Mouse (Mus musculus) cortical plate, adult 2 months (tissue): ENCODE measurements around the gene Gm5134. TPM values are rescaled to one million over a fixed set of nuclear protein-coding genes. Genes with fewer than 3 reads are reported as not detected.
A peak's percentile ranks its signal among the peaks of the same experiment; 100 is the strongest.

Source experiments
- H3K27ac ChIP-seq: fragments of 200-500 bp; 2 replicates; pipeline ENCODE4 v1.5.1; 2012; ENCODE audit warnings: low read length, control low read depth, inconsistent platforms; ENCODE audit not compliant: insufficient read depth
- H3K4me1 ChIP-seq: fragments of 200-500 bp; 2 replicates; pipeline ENCODE4 v1.6.1; 2011; ENCODE audit warnings: low read length; ENCODE audit not compliant: control insufficient read depth, insufficient read depth
- H3K4me3 ChIP-seq: fragments of 200-500 bp; 2 replicates; pipeline ENCODE4 v1.5.1; 2011; ENCODE audit warnings: mild to moderate bottlenecking, low read length, control low read depth; ENCODE audit not compliant: insufficient read depth
- CTCF ChIP-seq: fragments of 200-500 bp; IDR thresholded peaks from 2 replicates; pipeline ENCODE4 v1.5.1; 2011; ENCODE audit warnings: mild to moderate bottlenecking, control low read depth, low read length; ENCODE audit not compliant: insufficient read depth; ENCODE audit errors: extremely low read depth
- POLR2A ChIP-seq: fragments of 200-500 bp; IDR thresholded peaks from 2 replicates; pipeline ENCODE4 v1.6.1; 2011; ENCODE audit warnings: mild to moderate bottlenecking, low read length, control low read depth; ENCODE audit not compliant: insufficient read depth; ENCODE audit errors: extremely low read depth
- polyA plus RNA-seq: library from polyadenylated mRNA; depleted of rRNA; stranded (reverse); fragments of >200 nt; gene quantifications from 2 replicates; pipeline ENCODE4 v1.2.3, GENCODE M21; 2012

Gm5134 gene
- polyA plus RNA-seq, 1 experiment, result 0.08 TPM

DNA sequence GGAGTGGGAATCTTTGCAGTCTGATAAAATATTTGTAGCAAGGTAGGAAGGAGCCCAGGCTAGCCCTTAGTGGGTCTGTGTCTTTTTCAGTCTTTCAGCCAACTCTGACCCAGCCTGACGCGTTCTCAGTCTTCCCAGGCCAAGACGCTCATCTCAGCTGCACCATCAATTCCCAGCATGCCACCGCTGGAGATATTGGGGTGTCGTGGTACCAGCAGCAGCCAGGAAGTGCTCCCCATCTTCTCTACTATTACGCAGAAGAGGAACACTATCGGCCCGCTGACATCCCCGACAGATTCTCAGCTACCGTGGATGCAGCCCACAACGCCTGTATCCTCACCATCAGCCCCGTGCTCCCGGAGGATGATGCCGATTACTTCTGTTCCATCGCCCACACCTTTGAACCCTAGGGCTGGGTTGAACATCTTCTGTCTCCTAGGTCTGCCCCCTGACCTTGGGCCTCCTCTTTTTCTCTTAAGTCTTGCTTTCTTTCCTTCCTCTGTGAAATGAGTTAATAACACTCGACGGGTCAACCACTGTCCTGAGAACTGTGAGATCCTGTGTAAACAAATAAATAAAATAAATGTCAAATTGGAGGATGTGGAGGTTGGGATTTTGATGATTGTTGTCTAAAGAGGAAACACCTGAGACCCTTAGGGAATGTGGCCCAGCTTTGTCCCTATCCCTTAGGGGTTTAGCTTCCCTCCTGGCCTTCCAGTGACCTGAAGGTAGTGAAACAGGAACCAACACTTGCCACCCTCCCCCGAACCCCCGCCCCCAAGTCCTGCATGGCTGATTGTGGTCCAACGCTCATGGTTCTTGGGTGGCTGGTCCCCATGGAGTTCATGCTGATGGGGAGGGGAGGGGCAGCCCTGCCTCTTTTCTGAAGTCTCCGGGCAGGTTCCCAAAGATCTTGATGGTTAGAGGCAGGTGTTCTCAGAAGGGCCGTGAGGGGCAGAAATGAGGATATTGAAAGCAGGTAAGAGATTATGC, 5.0 kb upstream of the Gm5134 start:
- Histone ChIP-seq H3K4me3 (no peak overlapping the region), H3K4me1 (peaks cover 2% of the 10 kb centered on the region; the same call in 1 of the 2 replicates)

DNA sequence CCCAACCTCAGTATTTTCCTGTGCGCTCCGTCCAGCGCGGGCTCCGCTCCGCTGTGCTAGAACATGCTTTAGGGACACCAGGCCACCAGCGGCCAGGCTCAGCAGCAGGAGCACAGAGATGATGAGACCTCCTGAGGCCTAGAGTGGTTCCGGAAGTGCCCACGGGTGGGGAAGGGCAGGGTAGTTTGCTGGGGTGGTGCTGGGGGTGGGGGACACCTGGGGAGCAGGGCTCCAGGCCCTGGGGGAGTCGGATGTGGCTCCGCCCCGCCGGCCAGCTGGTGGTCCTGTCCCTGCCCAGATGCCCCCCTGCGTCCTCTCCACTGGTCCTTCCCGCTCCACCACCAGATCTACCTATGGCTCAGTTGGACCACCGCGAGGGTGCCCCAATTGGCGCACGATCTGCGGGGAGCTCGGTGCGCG, 3.5 kb upstream of the Gm5134 start:
- Histone ChIP-seq H3K4me3 (peak overlapping the region; percentile 14), H3K4me1 (peaks cover 2% of the 10 kb centered on the region; the same call in 1 of the 2 replicates), H3K27ac (no peak overlapping the region)
- no peak for TF ChIP-seq POLR2A
- no peak for TF ChIP-seq CTCF

More for the DNA sequence above, 5.0 kb upstream of the Gm5134 start:
- no peak for TF ChIP-seq POLR2A
- no peak for TF ChIP-seq CTCF
- no peak overlapping the region for H3K27ac ChIP-seq

DNA sequence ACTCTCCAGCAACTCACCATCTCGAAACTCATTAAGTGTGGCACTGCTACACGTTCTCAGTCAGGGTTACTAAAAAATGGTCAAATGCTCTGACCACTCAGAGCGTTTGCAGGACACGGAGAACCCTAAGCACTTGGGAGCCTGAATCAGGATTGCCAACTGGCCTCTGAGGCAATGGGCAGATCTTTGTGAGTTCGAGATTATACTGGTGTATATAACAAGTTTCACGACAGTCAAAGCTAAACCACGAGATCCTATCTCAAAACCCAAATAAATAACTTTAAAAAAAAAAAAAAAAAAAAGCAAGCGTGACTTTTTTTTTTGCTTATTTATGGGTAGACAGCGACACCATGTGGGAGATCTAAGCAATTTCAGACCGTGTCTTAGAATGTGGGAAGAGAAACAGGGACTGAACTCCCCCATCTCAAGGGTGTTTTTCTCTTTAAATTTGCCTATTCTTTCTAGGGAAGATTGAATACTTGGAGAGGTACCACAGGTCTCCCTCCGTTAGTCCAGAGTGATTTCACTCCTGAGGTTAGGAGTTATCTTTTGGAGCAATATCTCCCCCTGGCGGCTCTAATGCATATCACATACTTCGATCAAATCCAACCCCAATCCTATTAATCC, 2.8 kb upstream of the Gm5134 start:
- H3K27ac ChIP-seq, result no peak overlapping the region
- no peak for TF ChIP-seq POLR2A
- TF ChIP-seq CTCF, result peak; percentile 40; the same call in 1 of the 2 replicates
- H3K4me1 ChIP-seq, result peaks cover 2% of the 10 kb centered on the region; the same call in 1 of the 2 replicates
- H3K4me3 ChIP-seq, result peak overlapping the region; percentile 14

DNA sequence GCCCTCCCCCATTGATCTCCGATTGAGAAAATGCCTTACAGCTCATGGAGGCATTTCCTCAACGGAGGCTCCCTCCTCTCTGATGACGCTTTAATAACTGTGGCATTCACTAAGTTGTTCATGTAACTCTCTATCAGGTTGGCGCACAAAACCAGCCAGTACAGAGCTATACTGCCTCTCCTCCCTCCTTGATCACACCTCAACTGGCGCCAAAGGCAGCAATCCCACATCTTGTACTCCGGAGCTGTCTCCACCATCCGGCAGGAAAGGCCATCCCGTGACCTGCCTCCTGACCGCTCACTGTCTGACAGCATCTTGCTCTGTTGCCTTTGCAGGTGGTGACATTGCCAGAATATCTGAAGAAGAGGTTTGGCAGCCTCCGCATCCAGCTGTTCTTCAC, 19.5 kb downstream of the Gm5134 start:
- no peaks in the 10 kb centered on the region for H3K4me1 ChIP-seq
- no peak overlapping the region for H3K27ac ChIP-seq
- TF ChIP-seq POLR2A, result no peak
- no peak for TF ChIP-seq CTCF
- H3K4me3 ChIP-seq, result no peak overlapping the region

DNA sequence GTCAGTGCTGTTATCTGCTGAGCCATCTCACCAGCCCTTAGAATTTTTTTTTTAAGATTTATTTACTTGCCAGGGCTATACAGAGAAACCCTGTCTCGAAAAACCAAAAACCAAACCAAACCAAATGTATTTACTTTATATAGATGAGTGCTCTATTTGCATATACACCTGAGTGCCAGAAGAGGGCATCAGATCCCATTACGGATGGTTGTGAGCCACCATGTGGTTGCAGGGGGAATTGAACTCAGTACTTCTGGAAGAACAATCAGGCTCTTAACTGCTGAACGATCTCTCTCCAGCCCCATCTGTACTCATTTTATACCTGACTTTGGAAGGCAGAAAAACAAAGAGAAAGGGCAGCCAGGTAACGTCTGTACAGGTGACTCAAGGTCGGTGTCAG, 20.9 kb downstream of the Gm5134 start:
- Histone ChIP-seq H3K4me1 (no peaks in the 10 kb centered on the region), H3K4me3 (no peak overlapping the region), H3K27ac (no peak overlapping the region)
- no peak for TF ChIP-seq POLR2A
- TF ChIP-seq CTCF, result peak; percentile 50

DNA sequence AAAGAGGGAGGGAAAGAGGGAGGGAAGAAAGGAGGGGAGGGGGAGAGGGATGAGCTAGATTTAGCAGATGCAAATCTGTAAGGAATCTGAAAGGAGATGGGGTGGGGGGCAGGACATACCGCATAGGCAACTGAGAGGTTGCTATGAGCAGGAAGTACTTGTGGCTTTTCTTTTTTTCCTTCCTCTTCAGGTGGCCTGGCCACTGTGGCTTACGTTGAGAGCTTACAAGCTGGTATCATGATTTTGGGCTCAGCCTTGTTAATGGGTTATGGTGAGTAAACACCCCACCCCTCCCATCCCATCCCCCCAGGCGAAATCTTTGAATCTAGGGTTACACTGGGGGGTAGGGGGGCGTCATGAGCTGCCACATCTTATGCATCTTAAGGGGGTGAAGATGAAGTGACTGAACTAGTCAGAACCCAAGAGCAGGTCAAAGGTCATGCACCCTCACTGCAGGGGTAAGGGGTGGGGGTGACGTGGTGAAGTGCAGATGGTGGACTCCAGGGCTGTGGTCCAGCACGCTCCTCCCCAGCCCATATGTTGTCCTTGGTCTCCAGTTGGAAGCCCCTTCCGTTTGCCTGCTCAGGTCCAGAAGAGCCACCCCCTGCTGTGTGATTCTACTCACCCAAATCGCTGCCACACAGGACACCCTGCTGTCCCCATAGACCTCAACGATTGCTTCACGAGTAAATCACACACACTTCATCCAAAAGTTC, 24.0 kb downstream of the Gm5134 start:
- H3K4me1 ChIP-seq, result no peaks in the 10 kb centered on the region
- no peak overlapping the region for H3K4me3 ChIP-seq
- TF ChIP-seq POLR2A (no peak), CTCF (no peak)

DNA sequence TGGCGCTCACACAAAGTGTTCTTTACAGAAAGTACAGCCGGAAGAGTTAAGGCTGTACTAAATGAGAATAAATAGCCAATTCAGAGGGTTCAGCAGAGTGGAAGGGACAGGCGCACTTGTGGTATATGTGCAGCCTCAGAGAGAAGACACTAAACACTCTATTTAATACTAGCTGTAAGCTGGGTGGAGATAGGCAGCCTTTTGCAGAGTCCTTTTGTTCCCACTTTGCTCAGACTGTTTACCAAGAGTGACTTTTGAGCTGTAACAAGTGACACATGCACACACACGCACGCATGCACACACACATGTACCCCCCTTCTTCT, 24.5 kb downstream of the Gm5134 start:
- no peaks in the 10 kb centered on the region for H3K4me1 ChIP-seq
- no peak overlapping the region for H3K27ac ChIP-seq
- H3K4me3 ChIP-seq, result no peak overlapping the region
- no peak for TF ChIP-seq POLR2A
- no peak for TF ChIP-seq CTCF

More for the DNA sequence above, 24.0 kb downstream of the Gm5134 start:
- H3K27ac ChIP-seq, result no peak overlapping the region

DNA sequence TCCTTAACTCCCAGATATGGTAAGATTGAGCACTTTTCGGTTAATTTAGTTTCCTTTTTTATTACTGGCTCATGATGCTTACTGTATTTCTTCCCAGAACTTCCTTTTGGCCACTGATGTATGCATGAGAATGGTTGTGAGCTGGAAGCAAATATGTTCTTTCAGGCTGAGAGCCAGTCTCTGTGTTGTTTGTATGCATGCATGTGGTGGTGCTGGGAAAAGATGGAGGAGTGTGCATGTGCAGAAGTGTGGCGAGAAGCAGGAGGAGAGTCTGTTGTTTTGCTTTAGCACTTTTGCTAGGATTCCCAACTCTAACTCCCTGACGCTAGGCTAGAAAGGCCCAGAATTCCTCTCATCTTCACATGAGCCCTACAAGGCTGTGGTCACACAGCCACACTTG, 25.1 kb downstream of the Gm5134 start:
- H3K27ac ChIP-seq, result no peak overlapping the region
- H3K4me3 ChIP-seq, result no peak overlapping the region
- TF ChIP-seq POLR2A, result no peak
- no peaks in the 10 kb centered on the region for H3K4me1 ChIP-seq

DNA sequence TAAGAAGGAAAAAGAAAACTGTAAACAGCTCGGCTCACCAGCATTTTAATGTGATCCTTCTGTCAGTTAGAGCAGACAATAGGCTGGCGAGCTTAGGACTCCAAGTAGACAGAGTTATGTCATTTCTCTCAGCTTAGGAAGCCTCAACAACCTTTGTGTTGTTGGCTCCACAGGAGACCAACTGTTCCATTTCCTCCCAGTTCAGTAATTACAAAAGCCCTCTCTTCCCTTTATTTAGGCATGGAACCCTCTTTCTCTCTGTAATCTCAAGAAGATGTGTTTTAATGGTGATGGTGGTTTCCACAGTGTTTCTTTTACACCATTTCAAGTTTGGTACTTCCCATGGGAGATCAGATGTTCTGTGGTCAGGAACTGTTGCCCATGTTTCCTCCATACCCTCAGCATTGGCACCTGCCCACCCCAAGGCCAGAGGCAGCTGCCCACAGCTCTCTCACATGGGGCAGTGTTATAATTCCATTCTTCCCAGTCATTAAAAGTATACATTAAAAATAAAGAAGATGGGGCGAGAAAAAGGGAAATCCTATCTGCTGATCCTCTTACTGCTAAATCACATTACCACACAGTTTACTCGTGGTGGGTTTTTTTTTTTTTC, 36.2 kb downstream of the Gm5134 start:
- TF ChIP-seq POLR2A (no peak), CTCF (no peak)
- H3K4me3 ChIP-seq, result no peak overlapping the region
- H3K4me1 ChIP-seq, result no peaks in the 10 kb centered on the region
- no peak overlapping the region for H3K27ac ChIP-seq
